Mouse (Mus musculus) myocyte (in vitro differentiated cells): ENCODE measurements around the gene Bbs4.

Source experiments
- E2F4 ChIP-seq: IDR thresholded peaks from one replicate; pipeline ENCODE4 v1.6.1; 2011; ENCODE audit warnings: mild to moderate bottlenecking, control low read depth, moderate library complexity; ENCODE audit not compliant: insufficient read depth
- MAX ChIP-seq: IDR thresholded peaks from one replicate; pipeline ENCODE4 v1.6.1; 2011; ENCODE audit warnings: low read depth, mild to moderate bottlenecking, control low read depth
- MYOG ChIP-seq, 3 experiments: IDR thresholded peaks; one replicate each; pipeline ENCODE4 v1.6.1; 2011; ENCODE audit warnings: control low read depth in 2 of 3, low read depth in 2 of 3, mild to moderate bottlenecking in 2 of 3; ENCODE audit not compliant: insufficient read length in 2 of 3, control insufficient read depth in 1 of 3, insufficient read depth in 1 of 3
- POLR2A ChIP-seq: IDR thresholded peaks from one replicate; pipeline ENCODE4 v1.6.1; 2011; ENCODE audit warnings: low read depth, mild to moderate bottlenecking, control low read depth, moderate library complexity; ENCODE audit not compliant: insufficient read length
- SRF ChIP-seq: IDR thresholded peaks from one replicate; pipeline ENCODE4 v1.6.1; 2011; ENCODE audit warnings: low read depth; ENCODE audit not compliant: control insufficient read depth, insufficient read length
- TCF12 ChIP-seq: IDR thresholded peaks from one replicate; pipeline ENCODE4 v1.6.1; 2011; ENCODE audit warnings: mild to moderate bottlenecking, control low read depth; ENCODE audit not compliant: poor library complexity, insufficient read depth, severe bottlenecking
- USF1 ChIP-seq: IDR thresholded peaks from one replicate; pipeline ENCODE4 v1.6.1; 2011; ENCODE audit warnings: low read depth, mild to moderate bottlenecking, control low read depth, moderate library complexity

GRCm38 (mm10) chr9:59290957-59291687 is 62.2 kb downstream of the Bbs4 start, which contains the start of gene Adpgk:
- TF ChIP-seq POLR2A (peak; percentile 100), MYOG (IDR thresholded peaks at IDR 0.05; ENCODE audit: control insufficient read depth in 1 of 3, insufficient read depth in 1 of 3, insufficient read length in 2 of 3, low read depth in 2 of 3) (peak in 2 of 3 experiments; percentile 56 to 70), USF1 (no peak), TCF12 (no peak), E2F4 (no peak), SRF (peak; percentile 58), MAX (no peak)
